9 mouse cellular contexts compared by ENCODE assay signal in the genomic region with DNA sequence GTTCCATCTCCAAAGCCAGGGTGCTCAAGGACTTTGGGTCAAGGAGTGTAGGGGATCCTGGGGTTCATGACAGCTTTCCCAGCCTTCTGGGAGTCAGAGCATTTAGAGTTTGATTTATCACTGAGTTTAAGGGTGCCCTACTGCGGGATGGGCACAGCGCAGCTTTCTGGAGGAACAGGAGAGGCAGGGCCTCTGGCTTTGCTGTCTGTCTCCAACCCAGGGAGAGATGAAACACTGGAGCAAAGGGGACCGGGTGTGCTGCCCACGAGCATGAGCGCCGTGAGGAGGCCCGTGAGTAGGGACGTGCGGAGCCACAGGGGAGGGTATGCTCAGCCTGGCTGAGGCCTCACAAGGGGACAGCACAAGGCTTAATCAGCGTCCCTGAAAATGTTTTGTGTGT.
DNase-seq lines count a peak whose midpoint lies in the region; ATAC-seq and TF ChIP-seq lines count a peak whose summit lies in the region.
"Had no signal": no experiment of that assay in that cellular context is flagged by ENCODE, and none has a peak within 500 bp of the region (broad histone marks: within the 10 kb centered on the region; RNA-seq: fewer than 3 reads in every experiment).

No protein-coding gene starts in this region.

- peak overlapping the region; percentile 39 for H3ac ChIP-seq in C2C12 (ENCODE audit: control insufficient read depth, insufficient read length, low read depth)

- DNase-seq in heart, adult 9 months (ENCODE audit: low spot score in 2 of 2): no peak
- DNase-seq in liver, embryonic 11.5 days (ENCODE audit: low spot score): no peak
- DNase-seq in ovary, adult 18-20 months (ENCODE audit: low spot score): no peak
- no peak for DNase-seq in right cerebral cortex, postnatal 36 days (ENCODE audit: low spot score in 2 of 2)
- DNase-seq: cerebellum, adult 18-20 months; kidney, postnatal 10 days had no signal

- H3K4me2 ChIP-seq in heart, embryonic 14.5 days (ENCODE audit: low read length): peak overlapping the region; percentile 95; the same call in 1 of the 2 replicates
- H3K4me2 ChIP-seq in liver, embryonic 11.5 days: peak overlapping the region; percentile 99

- no peak overlapping the region for H3K4me3 ChIP-seq in heart, embryonic 14.5 days (ENCODE audit: control insufficient read depth in 1 of 2, insufficient read depth in 1 of 2, low read depth in 1 of 2, low read length in 2 of 2)
- H3K4me3 ChIP-seq in C2C12 (ENCODE audit: insufficient read depth, poor library complexity, severe bottlenecking): no peak overlapping the region
- peak overlapping the region; percentile 64; the same call in 1 of the 2 replicates for H3K4me3 ChIP-seq in bone marrow macrophage, adult 2 months (ENCODE audit: insufficient read depth, low read length)
- no peak overlapping the region for H3K4me3 ChIP-seq in liver, embryonic 11.5 days (ENCODE audit: low read depth, low read length)

- no peak overlapping the region; a peak in 1 of 4 replicates for H3K27ac ChIP-seq in heart, embryonic 14.5 days (replicated peaks in 1 of 2; ENCODE audit: control insufficient read depth in 1 of 2, insufficient read depth in 1 of 2, low read depth in 2 of 2, low read length in 2 of 2)
- H3K27ac ChIP-seq in bone marrow macrophage, adult 2 months (ENCODE audit: insufficient read depth, low read depth, low read length): peak overlapping the region; percentile 94; the same call in 1 of the 2 replicates
- no peak overlapping the region for H3K27ac ChIP-seq in liver, embryonic 11.5 days (ENCODE audit: low read depth, low read length)

- TF ChIP-seq CTCF in C2C12 (IDR thresholded peaks at IDR 0.05; ENCODE audit: control insufficient read depth, insufficient read depth, insufficient read length): no peak
- TF ChIP-seq CTCF in bone marrow macrophage, adult 2 months (IDR thresholded peaks at IDR 0.05; ENCODE audit: low read depth, low read length): no peak

- TF ChIP-seq POLR2A in bone marrow macrophage, adult 2 months (IDR thresholded peaks at IDR 0.05; ENCODE audit: borderline replicate concordance, low read depth, low read length): no peak

- peak overlapping the region; percentile 86; the same call in 1 of the 2 replicates for H3K9ac ChIP-seq in heart, embryonic 14.5 days (ENCODE audit: low read length)
- no peak overlapping the region for H3K9ac ChIP-seq in liver, embryonic 11.5 days (ENCODE audit: low read depth, low read length)

- H3K79me2 ChIP-seq in C2C12 (ENCODE audit: control insufficient read depth, insufficient read depth): peaks cover 31% of the 10 kb centered on the region

- WGBS in heart, embryonic 14.5 days: 66% methylated on average over 10 of the region's 10 CpGs
- 68% methylated on average over 10 of the region's 10 CpGs for WGBS in liver, embryonic 11.5 days

- peaks cover 11% of the 10 kb centered on the region for H3K79me3 ChIP-seq in C2C12 (ENCODE audit: low read depth)

- no peaks in the 10 kb centered on the region for H3K9me3 ChIP-seq in heart, embryonic 14.5 days (ENCODE audit: control insufficient read depth, low read length)
- no peaks in the 10 kb centered on the region for H3K9me3 ChIP-seq in liver, embryonic 11.5 days (ENCODE audit: control insufficient read depth, low read length)

- H3K36me3 ChIP-seq in heart, embryonic 14.5 days (ENCODE audit: control insufficient read depth, insufficient read depth, low read length): no peaks in the 10 kb centered on the region
- H3K36me3 ChIP-seq in C2C12 (ENCODE audit: control insufficient read depth, insufficient read depth): peaks cover 7% of the 10 kb centered on the region
- no peaks in the 10 kb centered on the region for H3K36me3 ChIP-seq in liver, embryonic 11.5 days (ENCODE audit: control insufficient read depth, insufficient read depth, low read length)

- peaks cover 35 to 43% of the 10 kb centered on the region in 2 experiments for H3K4me1 ChIP-seq in heart, embryonic 14.5 days (ENCODE audit: control insufficient read depth in 2 of 2, insufficient read depth in 2 of 2, low read length in 2 of 2)
- peaks cover 44% of the 10 kb centered on the region for H3K4me1 ChIP-seq in bone marrow macrophage, adult 2 months (ENCODE audit: control insufficient read depth, insufficient read depth, low read length)
- peaks cover 56% of the 10 kb centered on the region for H3K4me1 ChIP-seq in liver, embryonic 11.5 days (replicated peaks; ENCODE audit: control insufficient read depth, insufficient read depth, low read length)

- H3K27me3 ChIP-seq in heart, embryonic 14.5 days (ENCODE audit: control insufficient read depth, insufficient read depth, low read length): no peaks in the 10 kb centered on the region
- H3K27me3 ChIP-seq in C2C12 (ENCODE audit: control insufficient read depth, insufficient read depth, insufficient read length): no peaks in the 10 kb centered on the region
- H3K27me3 ChIP-seq in liver, embryonic 11.5 days (replicated peaks; ENCODE audit: control insufficient read depth, insufficient read depth, low read length): no peaks in the 10 kb centered on the region

- no peak for ATAC-seq in heart, embryonic 14.5 days (ENCODE audit: insufficient number of reproducible peaks, insufficient read depth, low FRiP score, low read depth)
- no peak for ATAC-seq in liver, embryonic 11.5 days (replicated peaks; ENCODE audit: low FRiP score)

TF ChIP-seq in C2C12, 6 proteins besides CTCF, POLR2A, EP300 and RAD21:
- no peak for TF ChIP-seq MYOG (IDR thresholded peaks at IDR 0.05; ENCODE audit: control insufficient read depth, extremely low read depth, insufficient read length)
- no peak for TF ChIP-seq FOSL1 (IDR thresholded peaks at IDR 0.05; ENCODE audit: insufficient read depth, low read length, poor library complexity, severe bottlenecking)
- no peak for TF ChIP-seq MAX (IDR thresholded peaks at IDR 0.05)
- no peak for TF ChIP-seq USF1 (IDR thresholded peaks at IDR 0.05; ENCODE audit: low read depth)
- no peak for TF ChIP-seq CEBPB (IDR thresholded peaks at IDR 0.05; ENCODE audit: low read depth)
- TF ChIP-seq MYOD1 (IDR thresholded peaks at IDR 0.05; ENCODE audit: control insufficient read depth, insufficient read length, low read depth): no peak
TF ChIP-seq in C2C12: peak in this region for 0.
